Mouse (Mus musculus) adrenal gland, postnatal 4 days (tissue): Measurements from ENCODE around the gene Alyref2. TPM values are rescaled to one million over a fixed set of nuclear protein-coding genes. Genes with fewer than 3 reads are reported as not detected.

ENCODE experiments used
- DNase-seq, 2 experiments: peaks; one replicate each; pipeline ENCODE4 v3.0.0; 2021 to 2022; ENCODE audit warnings: low spot score in 2 of 2, mixed read lengths in 2 of 2
- total RNA-seq, 2 experiments: library from RNA; stranded (reverse); gene quantifications; 2 replicates each; pipeline ENCODE4 v1.2.3; 2021

Alyref2 gene
- total RNA-seq, 2 experiments from 2014 or later: 8.5 to 9.1 TPM

- DNase-seq: no peak
Measured at GRCm38 (mm10) chr1:171499856-171500255, 3.4 kb upstream of the Alyref2 start.

- no peak for DNase-seq
Measured at GRCm38 (mm10) chr1:171501016-171501610, 2.2 kb upstream of the Alyref2 start.

- no peak for DNase-seq
Measured at GRCm38 (mm10) chr1:171501636-171502080, 1.6 kb upstream of the Alyref2 start.

GRCm38 (mm10) chr1:171502388-171503249 lies 659 bp upstream of the Alyref2 start:
- DNase-seq: no peak

- peak; percentile 13 to 43 for DNase-seq
Measured at GRCm38 (mm10) chr1:171503592-171504291, 464 bp downstream of the Alyref2 start.

GRCm38 (mm10) chr1:171504586-171504985 lies 1.3 kb downstream of the Alyref2 start:
- DNase-seq: no peak

GRCm38 (mm10) chr1:171513234-171513633 lies 10.0 kb downstream of the Alyref2 start:
- DNase-seq: no peak

- DNase-seq: no peak
Measured at GRCm38 (mm10) chr1:171513760-171514159, 10.5 kb downstream of the Alyref2 start.

- DNase-seq: no peak
Measured at GRCm38 (mm10) chr1:171515039-171515438, 11.8 kb downstream of the Alyref2 start.

- DNase-seq: no peak
Measured at GRCm38 (mm10) chr1:171515557-171515956, 12.3 kb downstream of the Alyref2 start.

- no peak for DNase-seq
Measured at GRCm38 (mm10) chr1:171531367-171531766, 28.1 kb downstream of the Alyref2 start.

GRCm38 (mm10) chr1:171532830-171533229 lies 29.6 kb downstream of the Alyref2 start:
- DNase-seq: no peak

GRCm38 (mm10) chr1:171534557-171534956 lies 31.3 kb downstream of the Alyref2 start:
- no peak for DNase-seq

GRCm38 (mm10) chr1:171535194-171535593 lies 31.9 kb downstream of the Alyref2 start, which contains the start of gene Itln1:
Gene Itln1, minus strand, starts transcription at chr1:171535294.
- no peak for DNase-seq

- DNase-seq: no peak
Measured at GRCm38 (mm10) chr1:171540694-171541093, 37.4 kb downstream of the Alyref2 start.

- no peak for DNase-seq
Measured at GRCm38 (mm10) chr1:171551326-171551725, 48.0 kb downstream of the Alyref2 start.

- no peak for DNase-seq
Measured at GRCm38 (mm10) chr1:171552230-171552629, 49.0 kb downstream of the Alyref2 start.

- no peak for DNase-seq
Measured at GRCm38 (mm10) chr1:171553359-171554341, 50.4 kb downstream of the Alyref2 start.
